Mouse (Mus musculus) limb, embryonic 12.5 days (tissue): ENCODE results near the gene Utrn. TPM values are rescaled to one million over a fixed set of nuclear protein-coding genes. Genes with fewer than 3 reads are reported as not detected.

Source experiments
- ATAC-seq: fragments of 200-750 bp; cut with Nextera tagmentation; 2 replicates; pipeline ENCODE4 v1.8.0; 2017; ENCODE audit warnings: low read depth, moderate TSS enrichment; ENCODE audit not compliant: insufficient number of reproducible peaks, insufficient read depth, low FRiP score, low TSS enrichment
- H3K27ac ChIP-seq: fragments of 300-500 bp; sonication (generic); 2 replicates; pipeline ENCODE4 v1.5.1; 2016; ENCODE audit warnings: mild to moderate bottlenecking, moderate library complexity
- H3K27me3 ChIP-seq: fragments of 300-500 bp; sonication (generic); 2 replicates; pipeline ENCODE4 v1.6.1; 2016; ENCODE audit warnings: mild to moderate bottlenecking, moderate library complexity
- H3K36me3 ChIP-seq: fragments of 300-500 bp; sonication (generic); 2 replicates; pipeline ENCODE4 v1.6.1; 2016; ENCODE audit warnings: mild to moderate bottlenecking, moderate library complexity
- H3K4me1 ChIP-seq: fragments of 300-500 bp; sonication (generic); replicated peaks from 2 replicates; pipeline ENCODE4 v1.6.1; 2016
- H3K4me2 ChIP-seq: fragments of 300-500 bp; sonication (generic); 2 replicates; pipeline ENCODE4 v1.6.1; 2016; ENCODE audit warnings: mild to moderate bottlenecking, moderate library complexity
- H3K4me3 ChIP-seq: fragments of 300-500 bp; sonication (generic); replicated peaks from 2 replicates; pipeline ENCODE4 v1.5.1; 2016; ENCODE audit warnings: mild to moderate bottlenecking
- H3K9ac ChIP-seq: fragments of 300-500 bp; sonication (generic); replicated peaks from 2 replicates; pipeline ENCODE4 v1.6.1; 2016; ENCODE audit warnings: mild to moderate bottlenecking, moderate library complexity
- H3K9me3 ChIP-seq: fragments of 300-500 bp; sonication (generic); 2 replicates; pipeline ENCODE4 v1.6.1; 2016; ENCODE audit warnings: mild to moderate bottlenecking, moderate library complexity
- WGBS: fragments of 180-500 bp; shearing (Covaris S2); methylation state at CpG from one replicate; pipeline ENCODE4 v1.1.7; 2016; 5-methylcytosine and 5-hydroxymethylcytosine counted together
- polyA plus RNA-seq: library from polyadenylated mRNA; unstranded; fragments of >200 nt; fragmentation: Nextera tagmentation; extraction: Ambion mirVana; gene quantifications from 2 replicates; pipeline ENCODE4 v1.2.1, GENCODE M21; 2016

Gene Utrn
- polyA plus RNA-seq, 1 experiment from 2014 or later, result 62.1 TPM

- no peak overlapping the region for H3K9ac ChIP-seq
- H3K27ac ChIP-seq, result peak overlapping the region; percentile 72
- H3K4me1 ChIP-seq, result peaks cover 8% of the 10 kb centered on the region
- ATAC-seq, result peak; percentile 87
- no peaks in the 10 kb centered on the region for H3K9me3 ChIP-seq
- H3K36me3 ChIP-seq, result 0 out of 2 replicates have a peak, but pooled peaks cover 3% of the 10 kb centered on the region
- 42% methylated on average over 14 of the region's 14 CpGs for WGBS
- H3K4me2 ChIP-seq, result 0 out of 2 replicates have a peak overlapping the region, but pooled peaks have one; percentile 8
- H3K4me3 ChIP-seq, result no peak overlapping the region
- H3K27me3 ChIP-seq, result no peaks in the 10 kb centered on the region
Measured at GRCm38 (mm10) chr10:12474850-12475621, 394.1 kb downstream of the Utrn start.

GRCm38 (mm10) chr10:12469391-12470057 lies 399.6 kb downstream of the Utrn start:
- no peak for ATAC-seq
- H3K9me3 ChIP-seq, result no peaks in the 10 kb centered on the region
- H3K27ac ChIP-seq, result no peak overlapping the region
- H3K9ac ChIP-seq, result no peak overlapping the region
- H3K4me3 ChIP-seq, result no peak overlapping the region
- peaks cover 10% of the 10 kb centered on the region for H3K4me1 ChIP-seq
- H3K36me3 ChIP-seq, result no peaks in the 10 kb centered on the region
- WGBS, result 85% methylated on average over 5 of the region's 5 CpGs
- H3K4me2 ChIP-seq, result no peak overlapping the region
- H3K27me3 ChIP-seq, result no peaks in the 10 kb centered on the region

- Histone ChIP-seq H3K4me2 (no peak overlapping the region), H3K27ac (no peak overlapping the region), H3K4me1 (peaks cover 10% of the 10 kb centered on the region), H3K27me3 (no peaks in the 10 kb centered on the region), H3K9ac (no peak overlapping the region), H3K9me3 (no peaks in the 10 kb centered on the region), H3K4me3 (no peak overlapping the region), H3K36me3 (peaks cover 8% of the 10 kb centered on the region; the same call in 1 of the 2 replicates)
- ATAC-seq, result no peak
- WGBS, result 29% methylated on average over 2 of the region's 2 CpGs
Measured at GRCm38 (mm10) chr10:12467544-12467943, 401.6 kb downstream of the Utrn start.

- Histone ChIP-seq H3K36me3 (peaks cover 18% of the 10 kb centered on the region; the same call in 1 of the 2 replicates), H3K4me3 (no peak overlapping the region), H3K4me1 (no peaks in the 10 kb centered on the region), H3K27ac (no peak overlapping the region), H3K9me3 (no peaks in the 10 kb centered on the region), H3K4me2 (no peak overlapping the region), H3K9ac (no peak overlapping the region), H3K27me3 (no peaks in the 10 kb centered on the region)
- ATAC-seq, result no peak
Measured at GRCm38 (mm10) chr10:12460945-12461344, 408.2 kb downstream of the Utrn start.

- H3K4me2 ChIP-seq, result no peak overlapping the region
- WGBS, result 86% methylated on average over 1 of the region's 1 CpGs
- H3K9me3 ChIP-seq, result no peaks in the 10 kb centered on the region
- no peaks in the 10 kb centered on the region for H3K4me1 ChIP-seq
- no peak overlapping the region for H3K4me3 ChIP-seq
- no peak overlapping the region for H3K9ac ChIP-seq
- no peaks in the 10 kb centered on the region for H3K27me3 ChIP-seq
- ATAC-seq, result no peak
- H3K36me3 ChIP-seq, result peaks cover 6% of the 10 kb centered on the region; the same call in 1 of the 2 replicates
- no peak overlapping the region for H3K27ac ChIP-seq
Measured at GRCm38 (mm10) chr10:12456867-12457266, 412.3 kb downstream of the Utrn start.

- WGBS, result 89% methylated on average over 2 of the region's 2 CpGs
- H3K9ac ChIP-seq, result no peak overlapping the region
- H3K4me1 ChIP-seq, result no peaks in the 10 kb centered on the region
- H3K36me3 ChIP-seq, result 0 out of 2 replicates have a peak, but pooled peaks cover 3% of the 10 kb centered on the region
- H3K27ac ChIP-seq, result no peak overlapping the region
- no peak overlapping the region for H3K4me3 ChIP-seq
- no peak overlapping the region for H3K4me2 ChIP-seq
- ATAC-seq, result no peak
- H3K9me3 ChIP-seq, result no peaks in the 10 kb centered on the region
- no peaks in the 10 kb centered on the region for H3K27me3 ChIP-seq
Measured at GRCm38 (mm10) chr10:12452641-12453040, 416.5 kb downstream of the Utrn start.

- H3K36me3 ChIP-seq, result peaks cover 24% of the 10 kb centered on the region
- H3K27me3 ChIP-seq, result no peaks in the 10 kb centered on the region
- no peak overlapping the region for H3K27ac ChIP-seq
- WGBS, result 92% methylated on average over 4 of the region's 4 CpGs
- no peaks in the 10 kb centered on the region for H3K9me3 ChIP-seq
- no peak overlapping the region for H3K9ac ChIP-seq
- no peak overlapping the region for H3K4me2 ChIP-seq
- no peak for ATAC-seq
- no peaks in the 10 kb centered on the region for H3K4me1 ChIP-seq
- H3K4me3 ChIP-seq, result no peak overlapping the region
Measured at GRCm38 (mm10) chr10:12444122-12444521, 425.0 kb downstream of the Utrn start.

- no peak for ATAC-seq
- no peak overlapping the region for H3K27ac ChIP-seq
Measured at GRCm38 (mm10) chr10:12433161-12433560, 436.0 kb downstream of the Utrn start.

GRCm38 (mm10) chr10:12430399-12430798 lies 438.8 kb downstream of the Utrn start:
- no peak overlapping the region for H3K4me3 ChIP-seq
- H3K4me2 ChIP-seq, result no peak overlapping the region
- H3K9ac ChIP-seq, result no peak overlapping the region
- ATAC-seq, result no peak
- H3K27me3 ChIP-seq, result no peaks in the 10 kb centered on the region
- no peaks in the 10 kb centered on the region for H3K4me1 ChIP-seq
- no peaks in the 10 kb centered on the region for H3K9me3 ChIP-seq
- peaks cover 6% of the 10 kb centered on the region; the same call in 1 of the 2 replicates for H3K36me3 ChIP-seq
- no peak overlapping the region for H3K27ac ChIP-seq

More at GRCm38 (mm10) chr10:12433161-12433560, 436.0 kb downstream of the Utrn start:
- Histone ChIP-seq H3K4me1 (no peaks in the 10 kb centered on the region), H3K4me2 (no peak overlapping the region), H3K4me3 (no peak overlapping the region), H3K27me3 (no peaks in the 10 kb centered on the region), H3K9ac (no peak overlapping the region), H3K9me3 (no peaks in the 10 kb centered on the region), H3K36me3 (peaks cover 6% of the 10 kb centered on the region)
- 90% methylated on average over 2 of the region's 2 CpGs for WGBS

GRCm38 (mm10) chr10:12426866-12427265 lies 442.3 kb downstream of the Utrn start:
- H3K4me2 ChIP-seq, result no peak overlapping the region
- 88% methylated on average over 8 of the region's 8 CpGs for WGBS
- H3K36me3 ChIP-seq, result no peaks in the 10 kb centered on the region; the same call in 1 of the 2 replicates
- H3K9me3 ChIP-seq, result no peaks in the 10 kb centered on the region
- no peaks in the 10 kb centered on the region for H3K27me3 ChIP-seq
- no peak overlapping the region for H3K4me3 ChIP-seq
- H3K27ac ChIP-seq, result no peak overlapping the region
- no peaks in the 10 kb centered on the region for H3K4me1 ChIP-seq
- ATAC-seq, result no peak
- H3K9ac ChIP-seq, result no peak overlapping the region

- H3K36me3 ChIP-seq, result no peaks in the 10 kb centered on the region; the same call in 1 of the 2 replicates
- no peaks in the 10 kb centered on the region for H3K4me1 ChIP-seq
- WGBS, result 66% methylated on average over 2 of the region's 2 CpGs
- ATAC-seq, result no peak
- H3K27ac ChIP-seq, result no peak overlapping the region
- no peak overlapping the region for H3K9ac ChIP-seq
- H3K4me2 ChIP-seq, result no peak overlapping the region
- H3K27me3 ChIP-seq, result no peaks in the 10 kb centered on the region
- no peak overlapping the region for H3K4me3 ChIP-seq
- H3K9me3 ChIP-seq, result no peaks in the 10 kb centered on the region
Measured at GRCm38 (mm10) chr10:12424944-12425343, 444.2 kb downstream of the Utrn start.
